Mouse (Mus musculus) thymus, postnatal 4 days (tissue): ENCODE results near the gene Hoxc11.

ENCODE experiments used
- DNase-seq: peaks from one replicate; pipeline ENCODE4 v3.0.0; 2021

Gene Hoxc11

DNA sequence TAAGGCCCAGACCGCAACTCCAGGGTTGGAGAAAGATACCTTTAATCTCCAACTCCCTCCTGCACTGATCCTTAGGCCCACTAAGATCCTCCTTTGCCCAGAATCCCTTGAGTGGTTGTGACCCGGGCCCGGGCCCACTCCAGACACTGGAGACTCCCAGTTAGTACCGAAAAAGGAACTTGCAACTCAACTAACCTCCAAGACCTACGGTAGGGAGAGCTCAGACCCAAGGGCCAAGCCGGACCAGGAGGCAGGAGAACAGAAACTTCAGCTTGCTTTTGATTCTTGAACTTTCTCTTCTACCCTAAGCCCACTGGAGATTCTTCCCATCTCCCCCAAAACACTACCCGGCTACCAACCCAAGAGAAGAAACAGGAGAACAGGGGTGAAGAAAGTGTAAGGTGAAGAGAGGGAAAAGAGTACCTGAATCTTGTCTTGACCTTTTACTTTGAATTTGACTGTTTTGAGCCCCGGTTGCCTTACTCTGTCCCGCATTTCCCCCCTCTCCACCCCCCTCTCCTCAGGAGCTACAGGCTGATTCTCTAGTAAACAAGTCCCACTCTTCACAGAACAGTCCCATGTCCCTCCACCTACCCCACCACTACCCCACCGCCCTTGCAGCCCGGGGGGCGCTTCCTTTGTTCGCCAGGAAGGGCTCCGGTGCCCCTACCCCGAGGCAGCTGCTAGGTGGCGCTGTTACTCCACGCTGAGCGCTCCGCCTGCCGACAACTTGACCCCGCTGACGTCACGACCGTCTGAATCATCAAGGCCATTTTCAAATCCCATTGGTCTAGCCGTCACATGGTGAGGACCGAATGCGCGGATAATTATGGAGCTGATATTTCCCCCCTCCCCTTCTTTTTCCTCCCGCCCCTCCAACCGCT is 11.9 kb downstream of the Hoxc11 start:
- peak; percentile 83 for DNase-seq

GRCm38 (mm10) chr15:102966776-102967311 is 12.6 kb downstream of the Hoxc11 start, which contains the start of gene Hoxc10:
Gene Hoxc10 (plus strand): TSS chr15:102966796.
- no peak for DNase-seq

DNA sequence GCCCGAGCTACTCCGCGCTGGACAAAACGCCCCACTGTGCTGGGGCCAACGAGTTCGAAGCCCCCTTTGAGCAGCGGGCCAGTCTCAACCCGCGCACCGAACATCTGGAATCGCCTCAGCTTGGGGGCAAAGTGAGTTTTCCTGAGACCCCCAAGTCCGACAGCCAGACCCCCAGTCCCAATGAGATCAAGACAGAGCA is 13.0 kb downstream of the Hoxc11 start, which contains the start of gene Hoxc5:
Gene Hoxc5, plus strand, starts transcription at position 132 of the 199 bp plus-strand sequence.
- DNase-seq = no peak

- DNase-seq = no peak
These were observed 13.5 kb downstream of the Hoxc11 start for GRCm38 (mm10) chr15:102967511-102968397.

GRCm38 (mm10) chr15:102969296-102969695 is 15.1 kb downstream of the Hoxc11 start:
- no peak for DNase-seq

DNA sequence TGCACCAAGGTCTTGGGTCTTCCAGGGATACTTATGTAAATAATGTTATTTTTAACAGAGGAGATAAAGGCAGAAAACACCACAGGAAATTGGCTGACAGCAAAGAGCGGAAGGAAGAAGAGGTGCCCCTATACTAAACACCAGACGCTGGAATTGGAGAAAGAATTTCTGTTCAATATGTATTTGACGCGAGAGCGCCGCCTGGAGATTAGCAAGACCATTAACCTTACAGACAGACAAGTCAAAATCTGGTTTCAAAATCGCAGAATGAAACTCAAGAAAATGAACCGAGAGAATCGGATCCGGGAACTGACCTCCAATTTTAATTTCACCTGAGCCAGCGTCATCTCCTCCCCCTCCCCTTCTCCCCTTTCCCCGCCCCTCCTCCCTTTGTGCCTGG is 16.5 kb downstream of the Hoxc11 start:
- DNase-seq = peak; percentile 34

GRCm38 (mm10) chr15:102972254-102972653 is 18.0 kb downstream of the Hoxc11 start:
- DNase-seq = no peak

DNA sequence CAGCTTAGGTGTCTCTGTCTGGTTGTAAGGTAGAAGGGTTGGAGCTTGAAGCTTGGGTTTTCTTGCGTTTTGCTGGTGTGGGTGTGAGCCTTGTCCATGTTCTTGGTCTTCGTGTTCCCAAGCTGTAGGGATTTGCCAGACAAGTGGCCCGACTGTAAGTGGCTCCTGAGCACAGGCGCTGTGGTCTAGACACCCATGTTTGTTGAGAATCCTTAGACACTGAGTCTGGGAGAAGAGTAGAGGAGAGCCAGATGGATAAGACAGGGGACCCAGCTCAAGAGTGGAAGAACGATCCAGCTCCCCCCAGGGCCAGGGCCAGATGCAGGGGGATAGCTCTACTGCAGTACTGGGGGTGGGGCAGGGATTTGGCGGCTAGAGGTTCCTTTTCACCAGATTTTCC is 18.5 kb downstream of the Hoxc11 start:
- DNase-seq = no peak

GRCm38 (mm10) chr15:102975034-102975433 is 20.8 kb downstream of the Hoxc11 start:
- no peak for DNase-seq

DNA sequence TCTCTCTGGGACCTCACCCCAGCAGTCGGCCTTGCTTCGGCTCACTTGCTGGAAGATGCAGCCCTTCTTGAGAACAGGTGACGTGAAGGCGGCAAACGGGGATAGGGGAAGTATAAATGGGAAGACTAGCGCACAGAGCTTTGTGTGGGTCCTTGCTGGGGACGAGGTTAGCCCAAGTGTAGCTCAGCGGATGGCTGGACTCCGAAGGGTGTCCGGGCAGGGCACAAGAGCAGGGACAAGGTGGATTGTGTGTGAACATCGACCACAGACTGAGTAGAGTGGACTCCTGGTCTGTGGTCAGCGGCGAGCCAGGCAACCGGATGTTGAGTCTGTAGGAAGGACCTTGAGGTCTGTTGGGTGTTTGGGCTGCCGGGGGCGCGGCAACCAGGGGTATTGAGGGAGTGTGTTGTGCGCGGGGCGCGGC is 21.5 kb downstream of the Hoxc11 start:
- DNase-seq = no peak

DNA sequence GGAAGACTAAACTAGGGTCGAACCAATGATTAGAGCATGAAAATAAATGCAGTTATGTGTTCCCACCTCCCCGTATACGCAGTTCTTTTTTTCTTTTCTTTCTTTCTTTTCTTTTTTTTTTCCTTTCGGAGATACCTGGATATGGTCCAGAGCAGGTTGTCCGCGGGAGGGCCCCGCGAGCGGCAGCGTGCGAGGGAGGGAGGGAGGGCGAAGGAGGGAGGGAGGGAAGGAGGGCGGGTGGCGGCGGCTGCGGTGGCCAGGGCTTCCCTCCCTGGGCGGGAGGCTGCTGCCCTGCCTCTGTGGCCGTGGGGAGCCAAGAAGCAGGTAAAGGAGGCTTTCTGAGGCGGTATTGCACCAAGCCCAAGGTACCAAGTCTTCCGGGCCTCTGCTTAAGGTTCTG is 21.9 kb downstream of the Hoxc11 start, which contains the start of gene Hoxc9:
Gene Hoxc9, plus strand, starts transcription at position 269 of the 400 bp plus-strand sequence.
- no peak for DNase-seq

GRCm38 (mm10) chr15:102976631-102977422 is 22.6 kb downstream of the Hoxc11 start:
- no peak for DNase-seq

DNA sequence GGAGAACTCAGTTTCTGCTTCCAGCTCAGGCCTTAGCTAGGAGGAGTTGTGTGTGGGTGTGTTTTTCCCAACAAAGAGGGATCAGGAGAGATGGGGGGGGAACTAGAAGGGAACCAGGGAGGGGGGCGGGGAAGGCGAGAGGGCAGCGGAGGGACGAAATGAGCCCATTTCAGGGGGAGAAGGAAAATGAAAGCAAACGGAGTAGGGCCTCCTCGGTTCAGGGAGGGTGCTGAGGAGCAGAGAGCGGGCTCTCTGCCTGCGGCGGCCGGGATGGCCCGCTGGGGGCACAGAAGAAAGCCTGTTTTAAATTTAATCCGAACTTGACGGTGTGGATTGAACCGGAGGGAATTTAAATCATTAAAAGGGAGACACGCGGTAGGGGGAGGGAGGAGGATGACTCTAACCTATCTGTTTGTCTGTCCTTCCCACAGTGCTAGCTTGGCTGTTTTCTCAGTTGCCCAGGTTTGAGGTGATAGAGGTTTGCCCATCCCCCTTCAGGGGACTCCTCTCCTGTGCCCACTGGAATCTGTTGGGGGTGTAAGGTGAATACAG is 23.3 kb downstream of the Hoxc11 start:
- no peak for DNase-seq

DNA sequence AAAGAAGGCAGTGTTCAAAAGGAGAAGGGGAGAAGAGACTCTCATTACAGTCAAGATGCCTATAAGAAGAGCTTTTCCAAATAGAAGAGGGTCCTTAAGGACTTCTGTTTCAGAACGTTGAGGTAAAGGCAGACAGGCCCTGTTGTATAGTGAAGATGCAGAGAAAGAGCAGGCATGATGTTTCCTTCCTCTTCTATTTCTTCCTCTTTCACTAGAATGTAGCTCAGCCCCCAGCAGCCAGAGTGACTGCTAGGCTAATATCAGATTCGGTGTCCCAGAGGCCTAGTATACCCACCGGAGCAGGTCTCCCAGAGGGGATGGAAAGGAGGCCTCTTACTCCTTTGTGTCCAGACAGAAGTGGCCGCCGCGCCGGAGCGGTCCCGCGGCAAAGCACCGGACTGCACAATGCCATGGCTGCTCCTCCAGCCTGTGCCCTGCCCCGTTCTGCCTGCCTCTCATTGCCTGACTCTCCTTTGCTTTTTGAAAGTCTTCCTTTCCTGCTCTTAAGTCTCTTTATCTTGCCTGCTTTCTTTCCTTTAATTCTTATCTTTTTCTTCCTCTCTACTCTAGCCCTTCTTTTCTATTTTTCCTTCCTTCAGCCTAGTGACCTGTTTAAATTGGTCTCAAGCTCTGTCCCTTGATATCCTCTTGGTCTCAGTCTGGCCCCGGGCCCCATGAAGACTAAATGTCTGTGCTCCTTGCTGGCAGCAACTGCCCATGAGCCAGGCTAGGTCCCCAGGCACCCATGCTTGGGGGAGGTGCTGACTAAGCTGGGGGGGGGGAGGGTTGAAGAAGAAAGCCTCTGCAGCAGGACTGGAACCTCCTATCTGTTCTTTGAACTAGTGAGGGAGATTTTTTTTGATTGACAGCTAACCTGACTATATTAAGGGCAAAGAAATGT is 24.6 kb downstream of the Hoxc11 start:
- DNase-seq = no peak

- no peak for DNase-seq
These were observed 25.7 kb downstream of the Hoxc11 start for GRCm38 (mm10) chr15:102979936-102980335.

GRCm38 (mm10) chr15:102980352-102980751 is 26.1 kb downstream of the Hoxc11 start:
- DNase-seq = no peak

DNA sequence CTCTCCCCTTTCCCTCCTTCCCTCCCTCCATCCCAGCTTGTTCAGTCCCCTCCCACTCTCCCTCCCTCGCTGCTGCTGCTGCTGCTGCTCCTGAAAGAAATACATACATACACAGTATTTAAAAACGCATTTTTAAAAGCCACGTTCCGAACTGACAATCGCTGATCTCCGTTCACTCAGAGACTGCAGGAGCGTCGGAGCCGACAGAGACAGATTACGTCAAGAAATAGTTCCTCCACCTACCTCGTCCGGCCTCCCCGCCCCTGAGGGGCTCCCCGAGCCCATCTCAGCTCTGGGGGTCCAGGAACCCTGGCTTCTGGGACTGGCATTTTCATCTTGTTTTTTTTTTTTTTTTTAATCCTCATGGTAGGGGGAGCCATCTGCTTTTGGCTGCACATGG is 26.7 kb downstream of the Hoxc11 start:
- no peak for DNase-seq

- no peak for DNase-seq
These were observed 27.4 kb downstream of the Hoxc11 start for GRCm38 (mm10) chr15:102981379-102982288.

DNA sequence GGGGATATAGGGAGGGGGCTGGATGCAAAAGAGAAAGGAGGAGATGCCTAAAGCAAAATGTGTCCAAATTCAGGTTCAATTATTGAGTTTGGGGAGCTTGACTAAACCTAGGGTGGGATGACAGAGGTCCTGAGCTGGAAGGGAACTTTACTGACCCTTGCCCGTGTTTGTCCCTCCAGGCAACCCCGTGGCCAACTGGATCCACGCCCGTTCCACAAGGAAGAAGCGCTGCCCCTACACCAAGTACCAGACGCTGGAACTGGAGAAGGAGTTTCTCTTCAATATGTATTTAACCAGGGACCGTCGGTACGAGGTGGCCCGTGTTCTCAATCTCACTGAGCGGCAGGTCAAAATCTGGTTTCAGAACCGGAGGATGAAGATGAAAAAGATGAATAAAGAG is 29.5 kb downstream of the Hoxc11 start:
- no peak for DNase-seq

DNA sequence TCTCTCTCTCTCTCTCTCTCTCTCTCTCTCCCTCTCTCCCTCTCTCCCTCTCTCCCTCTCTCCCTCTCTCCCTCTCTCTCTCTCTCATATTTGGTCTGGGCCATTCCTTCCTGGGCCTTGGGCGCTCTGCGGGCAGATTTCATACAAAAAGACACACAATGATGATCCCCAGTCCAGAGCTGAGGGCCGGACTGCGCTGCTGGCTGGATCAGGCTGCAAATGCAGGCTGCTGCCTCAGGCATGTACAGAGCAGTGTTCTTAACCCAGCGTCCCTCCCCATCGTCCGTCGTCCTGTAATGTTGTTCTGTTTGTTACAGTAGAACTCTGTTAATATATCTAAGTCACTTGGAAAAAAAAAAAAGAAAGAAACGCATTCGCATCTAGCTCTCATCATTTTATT is 30.3 kb downstream of the Hoxc11 start:
- DNase-seq = no peak
